Mouse (Mus musculus) liver, postnatal 0 days (tissue): ENCODE measurements around the gene Bcl6b. TPM values are rescaled to one million over a fixed set of nuclear protein-coding genes. Genes with fewer than 3 reads are reported as not detected.

Source experiments
- ATAC-seq: fragments of 200-750 bp; cut with Nextera tagmentation; 2 replicates; pipeline ENCODE4 v1.8.0; 2017; ENCODE audit warnings: mild to moderate bottlenecking, moderate library complexity
- DNase-seq: peaks from one replicate; pipeline ENCODE4 v3.0.0-alpha.2; 2016
- H3K27ac ChIP-seq: fragments of 300-500 bp; sonication (generic); 2 replicates; pipeline ENCODE4 v1.5.1; 2014; ENCODE audit warnings: antibody characterized with exemption, moderate library complexity, mild to moderate bottlenecking, low read depth
- H3K27me3 ChIP-seq: fragments of 300-500 bp; sonication (generic); 2 replicates; pipeline ENCODE4 v1.6.1; 2014; ENCODE audit warnings: low read length, control low read depth, mixed read lengths; ENCODE audit not compliant: insufficient read depth
- H3K36me3 ChIP-seq: fragments of 300-500 bp; sonication (generic); replicated peaks from 2 replicates; pipeline ENCODE4 v1.6.1; 2014; ENCODE audit warnings: mild to moderate bottlenecking, control low read depth, low read length, moderate library complexity, mixed read lengths; ENCODE audit not compliant: insufficient read depth
- H3K4me1 ChIP-seq: fragments of 300-500 bp; sonication (generic); 2 replicates; pipeline ENCODE4 v1.6.1; 2014; ENCODE audit warnings: antibody characterized with exemption, mild to moderate bottlenecking, control low read depth; ENCODE audit not compliant: insufficient read depth
- H3K4me2 ChIP-seq: fragments of 300-500 bp; sonication (generic); 2 replicates; pipeline ENCODE4 v1.6.1; 2014; ENCODE audit warnings: low read depth, mild to moderate bottlenecking, low read length, moderate library complexity, mixed read lengths
- H3K4me3 ChIP-seq: fragments of 300-500 bp; sonication (generic); 2 replicates; pipeline ENCODE4 v1.5.1; 2014; ENCODE audit warnings: low read depth, low read length
- H3K9ac ChIP-seq: fragments of 300-500 bp; sonication (generic); replicated peaks from 2 replicates; pipeline ENCODE4 v1.6.1; 2014; ENCODE audit warnings: mild to moderate bottlenecking, moderate library complexity
- H3K9me3 ChIP-seq: fragments of 300-500 bp; sonication (generic); 2 replicates; pipeline ENCODE4 v1.6.1; 2016; ENCODE audit warnings: mild to moderate bottlenecking, control low read depth, low read length, mixed read lengths
- CTCF ChIP-seq: sonication (generic); IDR thresholded peaks from 2 replicates; pipeline ENCODE4 v1.5.1; 2016; ENCODE audit warnings: antibody characterized with exemption, low read depth
- EP300 ChIP-seq: IDR thresholded peaks from 2 replicates; pipeline ENCODE4 v1.6.1; 2016; ENCODE audit warnings: antibody characterized with exemption, low read depth, mild to moderate bottlenecking
- WGBS: fragments of 180-500 bp; shearing (Covaris S2); extraction: QIAGEN DNeasy Blood & Tissue Kit; methylation state at CpG from one replicate; pipeline ENCODE4 v1.1.7; 2014; ENCODE audit not compliant: insufficient replicate concordance; 5-methylcytosine and 5-hydroxymethylcytosine counted together
- polyA plus RNA-seq: library from polyadenylated mRNA; unstranded; fragments of >200 nt; fragmentation: Nextera tagmentation; extraction: Ambion mirVana; gene quantifications from 2 replicates; pipeline ENCODE4 v1.2.1, GENCODE M21; 2015

The Bcl6b gene
- polyA plus RNA-seq, 1 experiment from 2014 or later = 1.8 TPM

DNA sequence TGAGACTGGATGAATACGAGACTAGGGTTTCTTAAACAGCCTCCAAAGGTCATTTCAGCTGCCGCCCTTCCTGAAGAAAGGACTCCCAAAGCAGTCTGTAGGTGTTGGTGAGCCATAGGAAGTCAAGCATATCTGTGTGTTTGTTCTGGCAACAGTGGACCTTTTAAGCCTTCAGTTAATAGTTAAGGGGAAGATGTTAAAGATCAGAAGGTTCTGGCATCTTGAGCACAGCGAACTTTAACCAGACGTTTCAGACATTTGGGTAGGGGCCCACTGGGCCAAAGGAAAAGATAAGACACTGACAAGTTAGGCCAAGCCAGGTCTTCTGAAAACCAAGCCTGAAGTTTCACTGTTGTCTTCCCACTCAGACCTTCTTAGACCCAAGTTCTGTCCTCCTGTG, 11.6 kb downstream of the Bcl6b start:
- WGBS = 79% methylated on average over 4 of the region's 4 CpGs
- Histone ChIP-seq H3K4me2 (no peak overlapping the region), H3K9ac (no peak overlapping the region), H3K36me3 (no peaks in the 10 kb centered on the region), H3K27ac (no peak overlapping the region), H3K27me3 (peaks cover 34% of the 10 kb centered on the region), H3K9me3 (no peaks in the 10 kb centered on the region), H3K4me1 (peaks cover 33% of the 10 kb centered on the region), H3K4me3 (no peak overlapping the region)
- no peak for TF ChIP-seq EP300
- no peak for TF ChIP-seq CTCF
- ATAC-seq (no peak), DNase-seq (no peak)

DNA sequence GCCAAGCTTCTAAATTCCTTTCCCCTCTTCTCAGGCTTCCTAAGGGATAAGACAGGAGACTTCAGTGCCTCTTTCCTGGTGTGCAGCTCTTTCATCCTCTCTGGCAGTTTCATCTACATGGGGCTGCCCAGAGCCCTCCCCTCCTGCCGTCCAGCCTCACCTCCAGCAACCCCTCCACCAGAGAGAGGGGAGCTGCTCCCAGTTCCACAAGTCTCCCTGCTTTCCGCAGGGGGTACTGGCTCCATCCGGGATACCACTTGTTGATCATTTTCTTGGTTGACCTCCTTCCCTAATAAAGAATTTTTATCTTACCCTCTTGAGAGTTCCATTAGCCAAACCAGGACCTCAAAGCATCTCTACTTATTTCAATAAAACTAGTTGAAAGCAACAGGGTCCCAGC, 13.5 kb downstream of the Bcl6b start:
- Histone ChIP-seq H3K4me3 (no peak overlapping the region), H3K4me2 (no peak overlapping the region), H3K27me3 (peaks cover 35% of the 10 kb centered on the region), H3K9ac (no peak overlapping the region), H3K9me3 (no peaks in the 10 kb centered on the region), H3K27ac (no peak overlapping the region), H3K36me3 (no peaks in the 10 kb centered on the region), H3K4me1 (peaks cover 22% of the 10 kb centered on the region)
- WGBS = 78% methylated on average over 3 of the region's 3 CpGs
- DNase-seq (no peak), ATAC-seq (no peak)
- TF ChIP-seq EP300 (no peak), CTCF (no peak)

DNA sequence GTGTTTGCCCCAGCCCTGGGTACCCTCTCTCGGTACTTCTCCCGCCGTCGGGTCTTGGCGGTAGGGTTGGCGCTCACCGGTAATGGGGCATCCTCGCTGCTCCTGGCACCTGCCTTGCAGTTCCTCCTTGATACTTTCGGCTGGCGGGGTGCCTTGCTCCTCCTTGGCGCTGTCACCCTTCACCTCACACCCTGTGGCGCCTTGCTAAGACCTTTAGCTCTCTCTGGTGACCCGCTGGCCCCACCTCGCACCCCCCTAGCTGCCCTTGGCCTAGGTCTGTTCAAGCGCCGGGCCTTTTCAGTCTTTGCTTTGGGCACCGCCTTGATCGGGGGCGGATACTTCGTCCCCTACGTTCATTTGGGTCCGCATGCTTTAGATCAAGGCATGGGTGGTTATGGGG, 14.3 kb downstream of the Bcl6b start:
- WGBS = 29% methylated on average over 22 of the region's 22 CpGs
- H3K27me3 ChIP-seq = peaks cover 35% of the 10 kb centered on the region

DNA sequence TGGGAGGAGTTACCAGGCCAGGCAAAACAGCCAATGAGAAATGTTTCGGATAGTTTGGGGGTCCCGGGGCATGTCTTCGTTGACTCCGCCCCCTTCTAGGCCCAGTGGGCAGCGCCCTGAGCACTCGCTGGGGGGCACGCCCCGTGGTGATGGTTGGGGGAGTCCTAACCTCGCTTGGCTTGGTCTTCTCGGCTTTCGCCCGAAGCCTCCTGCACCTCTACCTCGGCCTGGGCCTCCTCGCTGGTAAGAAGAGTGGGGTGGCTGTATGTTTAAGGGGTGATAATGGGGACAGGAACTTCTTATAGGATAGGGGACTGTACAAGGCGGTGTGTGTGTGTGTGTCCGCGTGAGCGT, 14.8 kb downstream of the Bcl6b start:
- TF ChIP-seq EP300 (no peak), CTCF (no peak)
- Histone ChIP-seq H3K4me1 (peaks cover 13% of the 10 kb centered on the region), H3K27me3 (peaks cover 35% of the 10 kb centered on the region), H3K27ac (no peak overlapping the region), H3K4me2 (peak overlapping the region; percentile 64), H3K9ac (no peak overlapping the region), H3K36me3 (no peaks in the 10 kb centered on the region), H3K9me3 (no peaks in the 10 kb centered on the region), H3K4me3 (peak overlapping the region; percentile 32; the same call in 1 of the 2 replicates)
- 14% methylated on average over 18 of the region's 18 CpGs for WGBS
- no peak for DNase-seq
- no peak for ATAC-seq

More for the DNA sequence above, 14.3 kb downstream of the Bcl6b start:
- no peaks in the 10 kb centered on the region for H3K36me3 ChIP-seq
- no peak overlapping the region for H3K9ac ChIP-seq
- H3K9me3 ChIP-seq = no peaks in the 10 kb centered on the region
- TF ChIP-seq CTCF = no peak
- no peak for TF ChIP-seq EP300
- no peak for DNase-seq
- peaks cover 17% of the 10 kb centered on the region for H3K4me1 ChIP-seq
- ATAC-seq = no peak
- no peak overlapping the region for H3K4me2 ChIP-seq
- no peak overlapping the region for H3K27ac ChIP-seq
- H3K4me3 ChIP-seq = 0 out of 2 replicates have a peak overlapping the region, but pooled peaks have one; percentile 32

DNA sequence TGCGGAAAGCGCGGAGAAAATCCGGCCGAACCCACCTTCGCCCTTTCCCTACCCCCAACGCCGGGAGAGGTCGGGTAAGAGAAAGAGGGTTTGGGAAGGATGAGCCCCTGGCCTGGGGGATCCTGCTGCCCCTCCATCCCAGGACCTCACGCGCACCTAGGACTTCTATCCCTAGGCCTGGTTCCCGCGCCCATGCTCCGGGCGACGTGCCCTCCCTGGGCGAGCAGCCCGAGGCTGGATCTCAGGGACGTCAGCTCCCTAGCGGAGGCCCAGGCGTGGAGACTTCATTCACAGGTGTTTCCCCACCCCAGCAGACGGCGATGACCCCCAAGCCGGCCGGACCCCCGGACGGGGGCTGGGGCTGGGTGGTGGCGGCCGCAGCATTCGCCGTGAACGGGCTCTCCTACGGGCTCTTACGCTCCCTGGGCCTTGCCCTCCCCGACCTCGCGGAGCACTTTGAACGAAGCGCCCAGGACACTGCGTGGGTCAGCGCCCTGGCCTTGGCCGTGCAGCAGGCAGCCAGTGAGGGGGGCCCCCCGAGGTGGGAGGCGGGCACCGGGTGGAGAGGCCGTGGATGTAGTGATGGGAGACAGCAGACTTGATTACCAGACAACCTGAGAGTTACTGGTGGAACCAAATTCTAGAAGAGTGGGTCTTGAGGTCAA, 15.3 kb downstream of the Bcl6b start:
- WGBS = 2% methylated on average over 42 of the region's 46 CpGs
- no peaks in the 10 kb centered on the region for H3K36me3 ChIP-seq
- H3K4me3 ChIP-seq = peak overlapping the region; percentile 32
- H3K9me3 ChIP-seq = no peaks in the 10 kb centered on the region
- peak overlapping the region; percentile 64 for H3K4me2 ChIP-seq
- peak; percentile 40 for ATAC-seq
- no peak for DNase-seq
- peak overlapping the region; percentile 34; the same call in 1 of the 2 replicates for H3K9ac ChIP-seq
- H3K4me1 ChIP-seq = peaks cover 13% of the 10 kb centered on the region
- TF ChIP-seq EP300 (no peak), CTCF (no peak)
- peaks cover 35% of the 10 kb centered on the region for H3K27me3 ChIP-seq
- no peak overlapping the region for H3K27ac ChIP-seq

DNA sequence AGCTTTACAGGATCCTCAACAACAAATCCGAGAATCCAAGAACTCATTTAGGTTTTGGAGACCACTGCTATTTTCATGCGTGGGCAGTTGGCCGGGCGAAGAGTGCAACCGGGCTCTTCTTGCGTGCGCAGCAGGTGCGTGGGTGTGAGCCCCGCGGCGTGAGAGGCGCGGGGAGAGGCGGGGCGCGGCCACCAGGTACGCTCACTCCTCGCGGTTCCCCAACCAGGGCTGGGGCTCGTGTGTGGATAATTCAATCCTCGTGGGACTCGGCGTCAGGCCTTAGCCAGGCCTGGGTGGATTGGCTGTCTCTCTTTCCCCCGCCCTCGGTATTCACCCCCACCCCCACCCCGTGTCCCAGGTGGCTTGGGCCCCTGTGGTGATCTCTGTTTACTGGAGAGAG, 15.9 kb downstream of the Bcl6b start:
- peak overlapping the region; percentile 32 for H3K4me3 ChIP-seq
- H3K27ac ChIP-seq = no peak overlapping the region
- H3K9ac ChIP-seq = no peak overlapping the region
- ATAC-seq = peak; percentile 26; the same call in 1 of the 2 replicates
- peak overlapping the region; percentile 64 for H3K4me2 ChIP-seq
- H3K36me3 ChIP-seq = no peaks in the 10 kb centered on the region
- DNase-seq = no peak
- 9% methylated on average over 26 of the region's 26 CpGs for WGBS
- peaks cover 35% of the 10 kb centered on the region for H3K27me3 ChIP-seq
- no peaks in the 10 kb centered on the region for H3K9me3 ChIP-seq
- H3K4me1 ChIP-seq = peaks cover 13% of the 10 kb centered on the region
- TF ChIP-seq CTCF (no peak), EP300 (no peak)
